Mouse (Mus musculus) thymus, adult 2 months (tissue): ENCODE data around the gene Pqbp1. TPM values are rescaled to one million over a fixed set of nuclear protein-coding genes. Genes with fewer than 3 reads are reported as not detected.
A peak's percentile ranks its signal among the peaks of the same experiment; 100 is the strongest.

Source experiments
- DNase-seq: peaks from one replicate; pipeline ENCODE4 v3.0.0; 2021
- H3K27ac ChIP-seq: fragments of 200-500 bp; 2 replicates; pipeline ENCODE4 v1.5.1; 2012; ENCODE audit warnings: low read length, control low read depth; ENCODE audit not compliant: control insufficient read depth, insufficient read depth
- H3K27me3 ChIP-seq: fragments of 200-500 bp; 2 replicates; pipeline ENCODE4 v1.6.1; 2012; ENCODE audit warnings: mild to moderate bottlenecking, low read length, moderate library complexity, mixed read lengths; ENCODE audit not compliant: control insufficient read depth, insufficient read depth
- H3K36me3 ChIP-seq: fragments of 200-500 bp; 2 replicates; pipeline ENCODE4 v1.6.1; 2012; ENCODE audit warnings: mild to moderate bottlenecking, low read length, moderate library complexity; ENCODE audit not compliant: control insufficient read depth, insufficient read depth
- H3K4me1 ChIP-seq: fragments of 200-500 bp; replicated peaks from 2 replicates; pipeline ENCODE4 v1.6.1; 2012; ENCODE audit warnings: low read length; ENCODE audit not compliant: control insufficient read depth, insufficient read depth
- H3K4me3 ChIP-seq: fragments of 200-500 bp; 2 replicates; pipeline ENCODE4 v1.5.1; 2012; ENCODE audit warnings: mild to moderate bottlenecking, low read length, control low read depth, moderate library complexity; ENCODE audit not compliant: control insufficient read depth, insufficient read depth
- CTCF ChIP-seq: fragments of 200-500 bp; IDR thresholded peaks from 2 replicates; pipeline ENCODE4 v1.5.1; 2012; ENCODE audit warnings: mild to moderate bottlenecking, control low read depth, low read length, moderate library complexity, borderline replicate concordance; ENCODE audit not compliant: control insufficient read depth, poor library complexity, insufficient read depth; ENCODE audit errors: extremely low read depth
- POLR2A ChIP-seq: fragments of 200-500 bp; IDR thresholded peaks from 2 replicates; pipeline ENCODE4 v1.6.1; 2012; ENCODE audit warnings: mild to moderate bottlenecking, low read length, control low read depth, moderate library complexity; ENCODE audit not compliant: control insufficient read depth, poor library complexity, insufficient read depth; ENCODE audit errors: extremely low read depth
- WGBS: fragments of 180-500 bp; shearing (Covaris S2); methylation state at CpG from one replicate; pipeline ENCODE4 v1.1.7; 2018; 5-methylcytosine and 5-hydroxymethylcytosine counted together
- polyA plus RNA-seq: library from polyadenylated mRNA; depleted of rRNA; stranded (reverse); fragments of >200 nt; gene quantifications from 2 replicates; pipeline ENCODE4 v1.2.3, GENCODE M21; 2012

Gene Pqbp1
- polyA plus RNA-seq, 1 experiment: 109 TPM

DNA sequence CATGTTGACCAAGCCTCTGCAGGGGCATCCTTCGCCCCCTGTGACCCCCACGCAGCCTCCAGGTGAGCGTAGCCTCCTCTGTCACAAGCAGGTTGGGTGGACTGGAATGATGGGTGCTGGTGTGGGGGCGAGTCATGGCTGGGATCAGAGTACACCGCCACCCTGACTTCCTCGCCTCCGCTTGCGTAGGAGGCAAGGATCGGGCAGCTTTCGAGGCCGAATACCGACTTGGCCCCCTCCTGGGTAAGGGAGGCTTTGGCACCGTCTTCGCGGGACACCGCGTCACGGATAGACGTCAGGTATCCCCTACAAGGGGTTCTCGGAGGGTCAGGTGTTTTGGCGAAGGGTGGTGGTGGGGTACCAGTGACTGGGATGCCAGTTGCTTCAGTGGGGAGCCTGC lies 20.6 kb downstream of the Pqbp1 start:
- H3K27ac ChIP-seq: no peak overlapping the region
- no peaks in the 10 kb centered on the region for H3K27me3 ChIP-seq
- TF ChIP-seq POLR2A (no peak), CTCF (no peak)
- peaks cover 13% of the 10 kb centered on the region for H3K4me1 ChIP-seq
- peak; percentile 19 for DNase-seq
- 5% methylated on average over 17 of the region's 21 CpGs for WGBS
- peak overlapping the region; percentile 78 for H3K4me3 ChIP-seq
- H3K36me3 ChIP-seq: peaks cover 6% of the 10 kb centered on the region; the same call in 1 of the 2 replicates

DNA sequence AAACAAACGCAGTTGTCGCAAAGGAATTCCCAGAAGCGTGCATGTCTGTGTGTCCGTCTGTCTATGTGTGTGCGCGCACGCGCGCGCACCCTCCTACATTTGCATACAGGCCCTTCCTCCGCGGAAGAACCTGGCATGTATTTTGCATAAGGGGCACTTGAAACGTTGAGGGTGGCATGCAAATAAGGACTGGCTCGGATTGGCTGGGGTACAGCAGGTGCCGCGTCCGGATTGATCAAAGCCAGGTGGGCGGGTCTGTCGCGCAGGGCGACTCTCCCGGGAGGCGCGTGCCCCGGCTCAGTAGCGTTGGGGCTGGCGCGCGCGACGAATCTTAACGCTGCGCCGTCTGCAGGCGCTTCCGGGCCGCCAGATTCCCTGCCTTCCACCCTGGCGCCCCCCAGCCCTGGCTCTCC lies 21.1 kb downstream of the Pqbp1 start, which contains the start of gene Pim2:
Pim2 (plus strand) TSS at position 256 of the 413 bp plus-strand sequence.
- no peaks in the 10 kb centered on the region for H3K27me3 ChIP-seq
- TF ChIP-seq CTCF (no peak), POLR2A (peak; percentile 72)
- H3K4me3 ChIP-seq: peak within 1 kb of the TSS; percentile 78
- H3K4me1 ChIP-seq: peaks cover 13% of the 10 kb centered on the region
- peaks cover 10% of the 10 kb centered on the region; the same call in 1 of the 2 replicates for H3K36me3 ChIP-seq
- WGBS: 1% methylated on average over 31 of the region's 38 CpGs
- DNase-seq: peak; percentile 86
- H3K27ac ChIP-seq: no peak within 1 kb of the TSS

DNA sequence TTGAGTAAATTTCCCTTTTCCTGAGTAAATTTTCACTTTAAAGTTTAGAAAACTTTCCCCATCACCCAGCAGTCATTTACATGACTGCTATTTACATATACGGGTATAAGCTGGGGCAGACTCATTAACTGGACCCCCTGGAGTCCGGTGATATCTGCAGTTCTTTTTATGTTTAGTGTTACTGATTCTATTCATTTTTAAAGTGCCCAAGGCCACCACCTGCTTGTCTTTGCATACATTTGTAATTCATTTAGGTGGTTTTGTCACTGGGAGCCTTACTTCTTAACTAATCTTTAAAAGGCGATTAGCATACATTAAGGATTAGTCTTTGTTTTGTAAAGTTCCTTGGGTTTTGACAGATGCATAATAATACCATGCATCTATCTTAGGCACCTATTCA lies 29.2 kb downstream of the Pqbp1 start:
- WGBS: 93% methylated on average over 3 of the region's 3 CpGs
- no peaks in the 10 kb centered on the region for H3K27me3 ChIP-seq
- H3K4me3 ChIP-seq: no peak overlapping the region
- DNase-seq: no peak
- H3K4me1 ChIP-seq: peaks cover 6% of the 10 kb centered on the region
- peaks cover 28% of the 10 kb centered on the region for H3K36me3 ChIP-seq
- no peak overlapping the region for H3K27ac ChIP-seq
- TF ChIP-seq CTCF (no peak), POLR2A (no peak)

DNA sequence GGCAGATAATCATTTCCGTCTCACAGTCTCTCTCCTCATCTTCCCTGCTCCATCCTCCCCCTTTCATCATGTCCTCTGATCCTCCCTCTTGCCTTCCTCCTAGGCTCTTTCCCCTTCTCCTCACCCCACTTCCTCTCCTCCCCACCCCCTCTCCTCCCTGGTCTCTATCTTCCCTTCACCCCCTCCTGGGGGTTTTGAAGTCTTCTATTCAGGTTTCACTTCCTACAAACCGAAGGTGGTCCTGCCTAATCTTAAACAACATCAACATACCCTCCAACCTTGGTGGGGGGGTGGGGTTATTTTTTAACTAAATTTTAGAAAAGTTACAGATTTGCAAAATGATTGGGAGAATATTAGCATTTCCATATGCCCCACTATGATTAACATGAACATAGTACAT lies 30.6 kb downstream of the Pqbp1 start:
- H3K36me3 ChIP-seq: peaks cover 22% of the 10 kb centered on the region
- no peak overlapping the region for H3K4me3 ChIP-seq
- TF ChIP-seq CTCF (no peak), POLR2A (no peak)
- no peak for DNase-seq
- H3K27me3 ChIP-seq: no peaks in the 10 kb centered on the region
- H3K4me1 ChIP-seq: peaks cover 6% of the 10 kb centered on the region
- 58% methylated on average over 2 of the region's 2 CpGs for WGBS
- no peak overlapping the region for H3K27ac ChIP-seq

DNA sequence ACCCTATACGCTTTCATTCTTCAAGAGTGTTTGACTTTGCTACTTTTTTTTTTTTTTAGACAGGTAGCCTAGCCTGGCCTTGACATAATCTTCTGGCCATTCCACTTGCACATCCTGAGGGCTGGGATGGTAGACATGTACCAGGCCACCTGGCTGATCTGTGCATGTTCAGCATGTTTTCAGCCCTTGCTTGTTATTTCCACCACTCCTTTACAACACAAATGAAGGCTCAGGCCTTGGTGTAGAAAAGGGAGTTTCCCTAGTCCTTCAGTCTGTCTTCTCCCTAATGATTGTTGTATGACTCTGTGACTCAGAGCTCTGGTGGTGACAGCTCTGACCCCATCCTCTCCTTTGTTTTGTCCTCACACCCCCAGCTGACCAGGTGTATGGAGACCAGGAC lies 31.9 kb downstream of the Pqbp1 start:
- H3K36me3 ChIP-seq: peaks cover 14% of the 10 kb centered on the region
- no peaks in the 10 kb centered on the region for H3K27me3 ChIP-seq
- H3K4me3 ChIP-seq: no peak overlapping the region
- TF ChIP-seq CTCF (no peak), POLR2A (no peak)
- 100% methylated on average over 1 of the region's 1 CpGs for WGBS
- no peak for DNase-seq
- peaks cover 6% of the 10 kb centered on the region for H3K4me1 ChIP-seq
- H3K27ac ChIP-seq: no peak overlapping the region

DNA sequence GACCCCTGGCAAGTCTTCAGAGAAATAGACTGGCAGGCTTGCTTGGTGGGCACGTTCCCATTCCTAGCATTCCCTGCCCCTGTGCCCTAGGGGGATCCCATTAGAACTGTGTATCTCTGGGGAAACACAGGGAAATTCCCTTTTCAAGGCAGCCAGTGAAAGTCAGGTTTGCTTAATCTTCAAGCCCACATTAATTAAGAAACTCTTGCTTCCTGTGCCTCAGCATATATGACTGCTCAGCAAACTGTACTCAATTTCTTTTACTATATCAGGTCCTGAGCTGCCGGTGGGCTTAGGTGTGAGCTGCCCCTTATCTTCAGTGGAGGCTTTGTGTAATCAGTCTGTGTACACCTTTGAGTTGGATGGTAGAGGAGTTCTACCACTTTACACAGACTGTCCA lies 33.3 kb downstream of the Pqbp1 start:
- DNase-seq: no peak
- 23% methylated on average over 2 of the region's 2 CpGs for WGBS
- no peak overlapping the region for H3K4me3 ChIP-seq
- peaks cover 6% of the 10 kb centered on the region for H3K4me1 ChIP-seq
- H3K36me3 ChIP-seq: peaks cover 8% of the 10 kb centered on the region
- TF ChIP-seq POLR2A (no peak), CTCF (no peak)
- peak overlapping the region; percentile 66; the same call in 1 of the 2 replicates for H3K27ac ChIP-seq
- H3K27me3 ChIP-seq: no peaks in the 10 kb centered on the region

DNA sequence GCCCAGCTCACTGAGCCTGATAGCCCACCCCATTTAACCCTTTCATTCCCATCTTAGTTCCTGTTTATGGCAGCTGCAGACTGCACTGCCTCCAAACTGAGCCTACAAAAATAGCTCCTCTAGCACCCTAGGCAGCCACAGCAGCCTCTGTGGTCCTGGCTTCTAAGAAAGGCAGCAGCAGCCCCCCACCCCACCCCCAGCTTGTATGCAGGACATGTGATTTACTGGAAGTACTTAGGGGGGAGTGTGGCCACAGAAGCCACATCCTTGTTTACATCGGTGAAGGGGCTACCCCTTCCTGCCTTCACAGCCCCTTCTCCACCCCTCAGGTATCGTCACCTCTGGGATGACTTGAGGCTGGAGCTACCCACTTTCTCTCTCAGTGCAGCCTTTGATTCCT lies 33.7 kb downstream of the Pqbp1 start:
- peaks cover 6% of the 10 kb centered on the region for H3K4me1 ChIP-seq
- no peak overlapping the region for H3K4me3 ChIP-seq
- DNase-seq: no peak
- H3K27ac ChIP-seq: peak overlapping the region; percentile 66; the same call in 1 of the 2 replicates
- H3K36me3 ChIP-seq: peaks cover 8% of the 10 kb centered on the region
- no peak for TF ChIP-seq POLR2A
- TF ChIP-seq CTCF: no peak
- WGBS: 9% methylated on average over 2 of the region's 2 CpGs
- H3K27me3 ChIP-seq: no peaks in the 10 kb centered on the region
